Mouse (Mus musculus) urinary bladder, postnatal 25 days (tissue): ENCODE data around the gene Vwa5b1.
A peak's percentile ranks its signal among the peaks of the same experiment; 100 is the strongest.

Experiments used
- DNase-seq: peaks from one replicate; pipeline ENCODE4 v3.0.0; 2022; ENCODE audit warnings: low spot score

Vwa5b1 gene

GRCm38 (mm10) chr4:138576661-138577060 is 59.0 kb downstream of the Vwa5b1 start:
- DNase-seq: no peak

GRCm38 (mm10) chr4:138574800-138575606 is 60.7 kb downstream of the Vwa5b1 start:
- no peak for DNase-seq

- DNase-seq: no peak
Observed at GRCm38 (mm10) chr4:138569928-138570327, 65.8 kb downstream of the Vwa5b1 start.

GRCm38 (mm10) chr4:138568275-138568674 is 67.4 kb downstream of the Vwa5b1 start:
- no peak for DNase-seq

- peak; percentile 78 for DNase-seq
Observed at GRCm38 (mm10) chr4:138561986-138562385, 73.7 kb downstream of the Vwa5b1 start.

- peak; percentile 10 for DNase-seq
Observed at GRCm38 (mm10) chr4:138555531-138555930, 80.2 kb downstream of the Vwa5b1 start.

GRCm38 (mm10) chr4:138554934-138555333 is 80.8 kb downstream of the Vwa5b1 start:
- no peak for DNase-seq

GRCm38 (mm10) chr4:138554302-138554701 is 81.4 kb downstream of the Vwa5b1 start:
- no peak for DNase-seq

GRCm38 (mm10) chr4:138553516-138553933 is 82.2 kb downstream of the Vwa5b1 start:
- DNase-seq: no peak

- no peak for DNase-seq
Observed at GRCm38 (mm10) chr4:138553116-138553515, 82.6 kb downstream of the Vwa5b1 start.

- no peak for DNase-seq
Observed at GRCm38 (mm10) chr4:138551601-138552000, 84.1 kb downstream of the Vwa5b1 start.

- DNase-seq: no peak
Observed at GRCm38 (mm10) chr4:138550557-138550956, 85.1 kb downstream of the Vwa5b1 start.

GRCm38 (mm10) chr4:138548960-138549359 is 86.7 kb downstream of the Vwa5b1 start:
- DNase-seq: no peak

GRCm38 (mm10) chr4:138548124-138548561 is 87.5 kb downstream of the Vwa5b1 start:
- DNase-seq: no peak

GRCm38 (mm10) chr4:138547556-138547955 is 88.1 kb downstream of the Vwa5b1 start:
- no peak for DNase-seq

GRCm38 (mm10) chr4:138547041-138547440 is 88.6 kb downstream of the Vwa5b1 start:
- DNase-seq: no peak

GRCm38 (mm10) chr4:138546241-138546640 is 89.4 kb downstream of the Vwa5b1 start:
- no peak for DNase-seq

GRCm38 (mm10) chr4:138543177-138543576 is 92.5 kb downstream of the Vwa5b1 start:
- peak; percentile 20 for DNase-seq

- no peak for DNase-seq
Observed at GRCm38 (mm10) chr4:138538084-138538449, 97.6 kb downstream of the Vwa5b1 start.

GRCm38 (mm10) chr4:138537210-138538083 is 98.2 kb downstream of the Vwa5b1 start:
- DNase-seq: no peak

GRCm38 (mm10) chr4:138535610-138536009 is 100.1 kb downstream of the Vwa5b1 start:
- DNase-seq: no peak

- DNase-seq: no peak
Observed at GRCm38 (mm10) chr4:138533877-138534276, 101.8 kb downstream of the Vwa5b1 start.

GRCm38 (mm10) chr4:138531761-138532160 is 103.9 kb downstream of the Vwa5b1 start:
- DNase-seq: no peak
